Mouse (Mus musculus): ENCODE data around the gene Cryga. TPM values are rescaled to one million over a fixed set of nuclear protein-coding genes. Genes with fewer than 3 reads are reported as not detected.

Gene Cryga
- not detected for total RNA-seq (2021)
- long read RNA-seq, experiment 1 = 0 reads
- long read RNA-seq, experiment 2 = 0 reads

DNA sequence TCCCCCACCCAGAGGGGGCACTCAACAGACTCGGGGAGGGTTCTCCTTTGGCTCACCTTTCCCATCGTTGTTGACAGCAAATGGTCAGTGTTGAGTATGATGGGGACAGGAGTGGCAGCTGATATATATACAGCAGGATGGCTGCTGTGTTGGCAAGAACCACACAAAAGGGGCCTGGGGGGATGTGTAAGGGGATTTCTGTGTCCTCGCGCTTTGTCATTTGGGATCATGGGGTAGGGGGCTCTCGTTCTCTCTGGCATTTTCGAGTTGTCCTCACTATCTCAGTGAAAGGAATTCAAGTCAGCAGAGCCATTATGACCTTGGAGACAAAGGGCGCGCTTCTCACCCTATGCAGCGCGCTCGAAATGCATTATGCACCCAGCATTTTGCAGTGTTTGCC lies at the start of gene Cryga:
Cryga (minus strand) TSS at position 101 of the 400 bp plus-strand sequence.
- no peak for DNase-seq
- intact Hi-C loops (cut with DNase I) = no loop called here

DNA sequence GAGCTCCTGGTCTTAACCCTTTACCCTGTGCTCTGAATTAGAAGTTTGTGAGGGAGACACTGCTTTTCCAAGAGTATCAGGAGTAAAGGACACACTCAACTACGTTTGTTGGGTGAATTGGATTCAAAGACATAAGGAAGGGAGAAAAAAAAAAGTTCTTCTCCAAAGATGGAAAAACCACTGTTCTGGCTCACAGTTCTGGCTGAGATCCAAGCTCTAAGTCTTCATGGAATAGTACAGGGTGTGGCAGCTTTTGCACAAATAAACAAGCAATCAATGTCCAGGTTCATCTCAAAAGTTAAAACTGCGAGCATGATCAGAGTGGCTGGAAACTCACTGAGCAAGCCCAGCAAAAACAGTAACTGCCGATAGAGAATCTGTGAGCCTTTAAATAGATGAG lies 44.8 kb upstream of the Cryga start:
- intact Hi-C loops (cut with DNase I) = no loop called here
- no peak for DNase-seq

DNA sequence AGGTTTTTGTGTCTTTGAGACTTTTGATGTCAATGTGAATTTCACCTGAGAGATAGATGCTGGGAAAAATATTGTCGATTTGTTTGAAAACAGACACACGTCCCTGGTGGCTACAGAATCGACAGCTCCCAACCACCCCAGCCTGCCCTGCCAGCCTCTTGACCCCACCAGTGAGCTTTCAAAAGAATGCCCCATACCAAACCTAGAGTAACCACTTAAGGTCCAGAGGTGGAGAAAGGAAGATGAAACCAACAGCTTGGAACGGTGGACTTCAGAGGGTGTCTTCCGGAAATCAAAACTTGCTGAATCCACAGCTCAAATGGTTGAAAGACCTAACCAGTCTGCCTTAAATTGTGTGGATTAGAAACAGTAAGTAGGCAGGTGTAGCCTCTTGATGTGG lies 44.2 kb upstream of the Cryga start:
- intact Hi-C loops (cut with DNase I) = no loop called here

DNA sequence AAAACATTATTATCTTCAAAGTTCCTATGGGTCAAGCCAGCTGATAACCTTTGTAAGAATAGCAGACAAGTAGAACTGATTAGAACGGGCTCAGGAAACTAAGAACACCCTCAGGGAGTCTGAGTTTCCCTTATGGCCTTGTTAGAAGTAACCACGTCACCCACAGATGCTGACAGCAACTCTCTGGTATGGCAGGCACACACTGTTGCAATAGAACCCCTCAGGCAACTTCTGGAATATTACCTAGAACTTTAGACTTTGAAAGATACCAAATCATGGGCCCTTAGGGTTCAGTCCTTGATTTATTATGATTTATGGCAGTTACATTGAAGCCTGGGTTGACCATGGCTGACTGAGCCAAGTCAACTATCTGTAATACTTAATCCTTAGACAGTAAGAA lies 43.4 kb upstream of the Cryga start:
- DNase-seq = no peak

More for the DNA sequence above, 44.2 kb upstream of the Cryga start:
- no peak for DNase-seq

DNA sequence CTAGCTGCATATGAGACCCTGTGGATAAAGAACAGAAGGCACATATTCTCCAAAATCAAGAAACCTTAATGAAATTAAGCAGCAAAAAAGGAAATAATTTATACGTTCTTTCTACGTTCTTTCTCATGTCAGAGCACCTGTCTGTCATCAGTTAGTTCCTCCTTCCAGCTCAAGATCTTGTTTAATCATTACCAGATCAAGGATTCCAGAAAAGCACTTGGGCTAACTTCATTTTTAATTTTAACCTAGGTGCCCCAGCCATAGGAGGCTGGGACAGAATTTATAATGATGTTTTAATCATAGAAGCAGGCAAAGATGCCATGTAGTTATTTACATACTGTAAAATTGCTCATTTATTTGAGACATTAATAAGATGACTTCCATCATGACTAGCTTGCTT lies 41.6 kb upstream of the Cryga start:
- DNase-seq = no peak
- intact Hi-C loops (cut with DNase I) = no loop called here

More for the DNA sequence above, 43.4 kb upstream of the Cryga start:
- intact Hi-C loops (cut with DNase I) = no loop called here

DNA sequence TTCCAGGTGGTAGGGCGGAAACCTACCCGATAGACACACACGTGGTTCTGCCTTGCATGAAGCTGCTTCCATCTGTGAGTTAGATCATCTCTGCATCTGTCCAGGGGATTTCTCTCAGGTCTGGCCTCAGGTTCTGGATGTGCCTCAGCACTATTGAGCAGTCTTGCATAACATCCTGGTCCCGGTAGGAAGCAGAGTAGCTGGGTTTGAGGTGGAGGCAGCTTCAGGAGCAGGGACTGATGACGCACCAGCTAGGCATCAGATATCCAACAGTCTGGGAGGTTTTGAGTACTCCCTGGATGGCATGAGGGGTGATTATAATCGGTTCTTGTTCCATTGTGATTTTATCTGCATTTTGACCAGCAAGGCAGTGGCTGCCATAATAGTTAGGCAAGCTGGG lies 34.4 kb upstream of the Cryga start:
- no peak for DNase-seq
- intact Hi-C loops (cut with DNase I) = no loop called here

DNA sequence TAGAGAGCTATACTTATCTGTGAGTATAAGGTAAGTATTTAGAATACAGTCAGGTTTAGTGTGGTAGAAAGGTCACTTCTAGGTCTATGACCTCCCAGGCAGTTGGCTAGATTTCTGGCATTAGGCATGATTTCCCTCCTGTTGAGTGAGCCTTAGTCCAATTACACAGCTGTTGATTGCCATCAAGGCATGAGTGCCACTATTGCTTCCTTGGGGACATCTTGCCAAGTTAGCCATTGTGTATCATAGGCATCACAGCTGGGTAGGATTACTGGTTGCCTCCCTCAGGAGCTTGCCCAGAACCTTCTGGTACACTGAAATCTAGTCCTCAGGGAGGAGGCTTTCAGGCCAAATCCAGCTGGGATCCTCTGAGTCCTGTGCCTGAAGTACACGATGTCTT lies 29.7 kb upstream of the Cryga start:
- intact Hi-C loops (cut with DNase I) = no loop called here
- DNase-seq = no peak

DNA sequence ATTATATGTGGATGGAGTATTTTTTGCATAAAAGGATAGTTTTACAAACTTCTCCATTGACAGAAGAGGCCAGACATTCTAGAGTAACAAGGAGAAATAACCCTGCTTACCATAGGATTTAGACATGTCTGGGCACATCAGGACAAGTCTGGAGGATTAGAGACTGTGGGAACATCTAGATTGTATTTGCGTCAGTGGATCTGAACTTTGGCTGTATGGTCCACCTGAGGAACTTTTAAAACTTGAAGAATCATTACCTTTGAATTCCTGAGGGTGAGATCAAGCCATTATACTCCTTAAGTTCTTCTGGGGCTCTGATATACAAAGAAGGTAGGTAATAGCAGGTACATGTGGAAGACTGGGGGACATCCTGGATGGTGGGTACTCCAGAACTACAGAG lies 28.5 kb upstream of the Cryga start:
- no peak for DNase-seq
- intact Hi-C loops (cut with DNase I) = no loop called here

DNA sequence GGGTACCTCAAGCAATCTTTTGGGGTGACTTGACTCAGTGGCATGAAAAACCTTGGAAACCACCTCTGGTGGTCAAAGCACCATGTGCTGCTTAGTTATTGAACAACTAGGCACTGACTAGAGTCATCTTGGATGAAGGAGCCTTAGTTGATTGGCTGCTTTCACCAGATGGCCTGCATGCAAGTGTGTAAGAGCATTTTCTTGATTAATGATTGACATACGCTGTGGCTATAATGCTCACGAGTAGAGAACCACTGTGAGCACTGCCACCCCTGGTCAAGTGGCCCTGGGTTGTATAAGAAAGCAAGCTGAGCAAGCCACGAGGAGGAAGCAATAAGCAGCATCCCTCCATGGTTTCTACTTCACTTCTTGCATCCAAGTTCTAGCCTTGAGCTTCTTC lies 27.1 kb upstream of the Cryga start:
- no peak for DNase-seq
- intact Hi-C loops (cut with DNase I) = no loop called here

DNA sequence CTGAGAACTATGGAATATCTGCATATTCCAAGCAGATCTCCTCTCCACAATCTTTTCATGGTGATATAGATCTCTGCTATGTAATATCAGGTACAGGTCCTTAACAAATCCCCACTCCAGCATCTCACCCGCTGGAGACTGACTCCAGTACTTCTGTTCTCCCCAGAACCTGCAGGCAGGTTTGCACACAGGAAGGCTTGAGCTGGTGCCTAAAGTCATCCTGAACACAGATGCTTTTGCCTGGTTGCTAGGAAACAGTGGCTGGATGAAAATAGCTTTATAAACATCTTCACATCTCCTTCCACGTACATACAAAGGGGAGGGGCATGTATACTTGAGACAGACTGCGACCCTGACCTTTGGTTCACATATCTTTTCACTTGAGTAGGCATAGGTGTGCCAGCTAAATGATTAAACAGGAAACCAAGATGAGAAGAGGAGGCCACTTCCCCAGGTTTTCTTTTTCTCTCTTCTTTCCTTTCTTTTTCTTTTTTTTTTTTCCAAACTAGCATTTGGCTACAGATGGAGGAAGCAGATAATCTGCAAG lies 26.5 kb upstream of the Cryga start:
- no peak for DNase-seq
- intact Hi-C loops (cut with DNase I) = no loop called here

DNA sequence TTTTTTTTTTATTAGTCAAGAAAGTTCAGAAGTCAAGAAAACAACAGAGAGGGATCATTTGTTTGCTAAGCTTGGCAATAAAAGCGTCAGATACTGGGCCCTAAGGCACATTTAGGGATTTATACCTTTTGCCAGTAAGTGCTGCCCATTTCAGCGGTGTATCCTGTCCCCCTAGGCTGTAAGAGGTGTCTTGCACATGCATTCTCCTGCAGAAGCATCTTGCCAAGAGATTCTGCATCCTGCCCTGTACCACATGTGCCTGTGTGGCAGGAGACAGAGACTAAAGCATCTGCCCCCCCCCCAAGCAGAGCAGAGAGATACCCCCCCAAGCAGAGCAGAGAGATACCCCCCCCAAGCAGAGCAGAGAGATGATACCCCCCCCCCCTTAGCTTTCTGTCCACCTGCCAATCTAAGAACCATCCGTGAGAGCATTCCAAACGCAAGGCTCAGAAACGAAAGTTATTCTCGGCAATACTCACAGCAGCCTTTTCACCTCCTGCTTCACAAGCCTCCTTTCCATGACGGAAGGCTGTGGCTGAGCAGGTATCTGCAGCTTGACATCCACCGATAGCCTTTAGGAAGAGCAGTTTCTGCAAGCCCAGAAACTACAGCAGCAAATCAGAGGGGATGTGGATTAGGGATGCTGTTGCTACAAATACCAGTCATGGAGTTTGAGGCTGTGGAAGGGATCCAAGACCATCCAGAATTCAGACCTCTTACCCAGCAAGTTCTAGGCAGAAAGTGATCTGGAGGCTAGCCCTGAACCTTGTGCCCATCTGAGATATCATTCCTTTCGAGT lies 19.6 kb upstream of the Cryga start, which contains the start of gene D630023F18Rik:
D630023F18Rik (minus strand) TSS at position 641 of the 799 bp plus-strand sequence.
- DNase-seq = no peak
- intact Hi-C loops (cut with DNase I) = no loop called here

DNA sequence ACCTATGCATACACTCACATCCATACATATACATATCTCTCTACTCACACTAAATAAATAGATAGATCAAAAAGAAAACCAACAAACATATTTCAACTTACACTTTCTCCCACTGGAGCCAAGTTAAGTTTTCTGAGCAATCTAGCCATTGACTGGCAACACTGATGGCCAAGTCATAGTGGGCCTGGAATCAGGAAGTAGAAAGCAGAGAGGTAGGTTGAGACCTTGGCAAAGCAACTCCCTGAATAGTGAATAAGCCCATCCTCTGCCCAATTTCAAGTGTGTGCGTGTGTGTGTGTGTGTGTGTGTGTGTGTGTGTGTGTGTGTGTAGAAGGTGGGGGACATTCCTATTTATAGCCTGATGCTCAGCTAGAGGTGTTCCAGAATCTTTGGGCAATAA lies 16.3 kb upstream of the Cryga start, which contains the start of gene Gm28845:
Gm28845 (minus strand) TSS at position 121 of the 400 bp plus-strand sequence.
- DNase-seq = no peak
- intact Hi-C loops (cut with DNase I) = no loop called here

DNA sequence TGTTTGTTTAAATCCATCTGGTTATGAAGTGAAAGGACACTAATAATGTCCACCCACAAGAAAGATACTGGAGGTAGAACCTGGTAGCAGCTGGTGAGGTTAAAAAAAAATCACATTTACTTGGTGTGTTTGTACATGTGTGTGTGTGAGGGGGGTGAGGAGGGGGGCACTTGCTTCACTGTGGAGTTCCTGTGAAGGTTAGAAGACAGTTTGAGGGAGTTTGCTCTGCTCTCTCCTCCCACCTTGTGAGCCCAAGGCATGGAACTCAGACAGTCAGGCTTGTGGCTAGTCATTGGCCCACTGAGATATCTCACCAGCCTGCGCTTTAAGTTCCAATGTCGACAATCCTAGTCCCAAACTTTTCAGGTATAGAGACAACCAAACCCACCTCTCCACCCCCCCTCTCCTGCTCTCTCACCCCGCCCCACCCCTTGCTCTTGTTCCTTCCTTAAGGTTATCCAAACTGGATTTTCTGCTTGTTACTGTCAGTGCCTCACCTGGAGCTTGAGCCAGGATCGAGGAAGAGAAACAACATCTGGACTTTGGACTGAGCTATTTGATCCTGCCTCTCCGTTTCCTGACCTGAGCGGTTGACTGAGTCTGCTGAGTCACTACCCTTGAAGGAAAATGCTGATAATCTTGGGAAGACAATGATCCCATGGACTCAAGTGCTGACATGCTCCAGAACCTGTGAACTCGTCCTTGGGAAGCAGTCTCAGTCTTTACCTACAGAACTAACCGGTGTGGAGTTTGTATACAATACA lies 15.2 kb upstream of the Cryga start:
- intact Hi-C loops (cut with DNase I) = no loop called here

DNA sequence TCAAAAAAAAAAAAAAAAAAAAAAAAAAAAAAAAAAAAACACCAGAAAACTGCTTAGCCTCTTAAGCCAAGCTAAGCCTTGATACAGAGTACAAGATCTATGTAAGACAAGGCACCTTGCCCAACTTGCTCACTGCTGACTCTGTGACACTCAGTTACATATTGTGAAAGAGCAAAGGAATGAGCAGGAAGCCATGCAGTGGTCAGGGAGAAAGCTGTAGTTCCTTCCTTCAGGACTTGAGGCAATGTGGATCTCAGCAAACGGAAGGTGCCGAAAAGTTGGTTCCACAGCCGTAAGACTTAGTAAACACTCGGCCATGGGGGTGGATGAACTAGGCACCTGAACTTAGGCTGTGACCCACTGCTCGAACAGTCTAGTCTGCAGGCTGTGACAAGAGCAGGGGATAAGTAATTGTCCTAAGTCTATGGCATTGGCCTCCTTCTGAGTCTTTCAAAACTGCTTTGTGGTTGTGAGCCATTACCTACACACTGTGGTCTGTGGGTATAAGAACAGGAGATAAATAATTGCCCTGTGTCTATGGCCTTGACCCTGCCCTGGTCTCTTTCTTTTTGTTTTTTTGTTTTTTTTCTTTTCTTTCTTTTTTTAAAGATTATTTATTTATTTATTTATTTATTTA lies 10.5 kb upstream of the Cryga start:
- intact Hi-C loops (cut with DNase I) = no loop called here
- no peak for DNase-seq

More for the DNA sequence above, 15.2 kb upstream of the Cryga start:
- no peak for DNase-seq

DNA sequence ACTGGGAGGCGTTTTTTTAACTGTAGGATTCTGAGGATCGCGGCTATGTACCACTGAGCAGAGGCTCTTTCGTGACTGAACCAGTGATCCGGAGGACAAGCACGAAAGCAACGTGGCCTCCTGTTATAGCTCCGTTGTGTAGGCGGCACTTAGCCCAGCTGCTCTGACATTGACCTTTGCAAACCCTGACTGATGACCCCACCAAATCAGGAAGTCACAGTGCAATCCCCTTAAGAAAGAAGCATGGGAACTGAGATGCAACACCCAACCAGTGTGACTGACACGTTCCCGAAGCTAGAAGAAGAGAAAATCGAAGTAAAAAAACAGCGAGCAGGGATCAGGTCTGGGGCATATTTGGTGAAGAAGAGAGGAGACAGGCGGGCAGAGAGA lies 9.6 kb upstream of the Cryga start:
- DNase-seq = peak; percentile 2 to 8
- intact Hi-C loops (cut with DNase I) = loop anchor here (1.0 kb wide), 1 partner anchor 66 kb away; no protein-coding TSS in a partner anchor

DNA sequence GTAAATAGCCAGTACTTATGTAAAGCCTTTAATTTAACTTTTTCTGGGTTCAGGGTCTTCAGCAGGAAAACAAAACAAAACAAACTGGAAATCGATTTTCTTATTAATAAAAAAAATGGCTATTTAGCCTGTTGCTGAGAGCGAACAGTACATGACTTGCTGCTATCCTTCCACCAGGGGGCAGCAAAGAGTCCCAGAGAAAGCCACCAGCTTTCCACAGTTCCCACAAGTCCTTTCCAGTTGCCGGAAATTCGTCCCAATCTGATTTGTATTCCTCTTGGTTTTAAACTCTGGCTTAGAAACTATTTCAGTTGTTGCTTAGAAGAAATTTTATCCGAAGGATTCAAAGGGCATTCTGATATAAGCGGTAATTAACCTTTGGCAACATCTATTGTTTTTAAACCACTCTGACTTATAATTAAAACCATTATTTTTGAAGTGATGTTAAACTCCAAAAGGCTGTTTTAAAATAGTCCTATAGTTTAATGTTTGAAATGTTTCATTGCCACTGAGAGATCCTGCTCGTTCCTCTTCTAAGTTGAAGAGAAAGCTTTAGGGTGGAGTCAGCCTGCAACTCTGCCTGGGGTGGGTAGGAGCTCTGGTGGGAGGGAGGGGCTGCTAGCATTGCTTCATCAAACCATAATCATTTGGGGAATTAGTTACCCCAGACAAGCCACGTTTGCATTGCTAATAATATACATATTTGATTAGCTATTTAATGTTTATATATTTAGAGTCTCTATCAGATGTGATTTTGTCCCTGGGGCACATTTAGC lies 9.0 kb upstream of the Cryga start:
- intact Hi-C loops (cut with DNase I) = loop anchor here (1.0 kb wide), 1 partner anchor 67 kb away; no protein-coding TSS in a partner anchor
- DNase-seq = peak; percentile 75 to 85

DNA sequence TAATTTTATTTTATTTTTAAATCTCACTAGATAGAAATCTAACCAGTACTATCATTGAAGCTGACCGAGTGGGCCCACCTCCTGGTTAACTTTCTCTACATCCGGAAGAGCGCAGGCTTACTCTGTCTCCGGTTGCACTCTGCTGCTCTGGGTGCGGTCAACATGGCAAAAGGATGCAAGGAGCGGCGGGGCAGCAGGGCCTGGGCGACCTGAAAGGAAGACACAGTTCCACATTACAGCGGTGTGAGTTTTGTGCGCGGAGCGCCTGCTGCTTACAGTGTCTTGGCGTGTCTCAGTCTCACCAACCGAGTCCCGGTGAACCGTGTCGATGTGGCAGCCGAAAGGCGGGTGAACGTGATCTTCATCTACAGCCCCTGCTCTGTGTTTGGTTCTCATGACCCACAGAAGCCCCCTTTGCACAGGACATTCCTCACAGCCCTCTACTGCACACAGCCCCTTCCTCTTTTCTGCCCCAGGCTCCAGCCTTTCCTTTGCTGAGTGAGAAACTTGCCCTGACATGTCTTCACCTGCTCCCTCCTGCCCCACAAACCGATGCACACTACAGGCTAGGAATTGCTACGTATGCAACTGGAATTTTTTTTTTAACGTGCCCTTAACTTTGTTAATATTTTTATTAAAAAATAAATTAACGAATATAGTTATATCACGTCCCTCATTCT lies 6.7 kb upstream of the Cryga start:
- intact Hi-C loops (cut with DNase I) = no loop called here
- DNase-seq = no peak

DNA sequence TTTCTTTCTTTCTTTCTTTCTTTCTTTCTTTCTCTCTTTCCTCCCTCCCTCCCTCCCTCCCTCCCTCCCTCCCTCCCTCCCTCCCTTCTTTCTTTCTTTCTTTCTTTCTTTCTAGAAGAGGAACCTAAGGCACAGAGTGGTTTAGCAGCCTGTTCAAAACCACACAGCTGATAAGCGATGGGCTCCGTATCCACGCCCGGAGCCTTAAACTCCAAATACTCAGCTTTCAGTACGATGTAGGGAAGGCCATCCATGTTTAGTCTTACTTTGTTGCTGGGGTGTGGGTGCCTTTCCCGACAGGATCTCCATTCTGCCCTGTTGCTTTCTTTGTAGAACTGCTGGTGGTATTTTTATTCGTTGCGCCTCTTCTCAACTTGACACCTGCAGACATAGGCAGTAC lies 6.0 kb upstream of the Cryga start:
- no peak for DNase-seq
- intact Hi-C loops (cut with DNase I) = no loop called here

DNA sequence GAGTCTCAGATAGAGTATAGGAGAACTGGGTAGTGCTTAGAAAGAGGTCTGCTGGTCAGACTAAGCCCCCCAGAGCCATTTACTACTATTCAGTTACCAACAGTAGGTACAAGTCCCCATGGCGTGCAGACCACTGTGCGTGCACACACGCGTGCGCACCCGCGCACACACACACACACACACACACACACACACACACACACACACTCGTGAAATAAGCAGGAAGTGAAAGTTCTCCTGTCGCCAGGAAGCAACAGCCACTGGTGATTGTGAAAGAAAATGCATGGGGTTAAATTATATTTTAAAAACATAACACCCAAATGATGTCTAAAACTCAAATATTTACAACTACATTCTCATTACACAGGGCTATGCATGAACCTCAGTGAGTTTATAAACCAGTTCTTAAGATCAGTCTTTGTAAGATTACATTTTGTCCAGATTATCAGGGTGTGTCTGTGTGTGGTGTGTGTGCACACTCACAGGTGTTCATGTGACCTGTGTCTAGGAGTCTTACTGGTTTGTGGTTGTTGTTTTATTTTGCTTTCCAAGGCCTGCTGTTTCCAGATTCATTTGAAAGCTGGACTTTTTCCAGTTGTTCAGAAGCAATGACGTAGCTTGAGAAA lies 4.6 kb upstream of the Cryga start:
- intact Hi-C loops (cut with DNase I) = no loop called here
- no peak for DNase-seq
